ENCODE assay signal across 8 mouse cellular contexts in genomic region chr1:87640165-87640661, GRCm38 (mm10). TPM values are rescaled to one million over a fixed set of nuclear protein-coding genes. Genes with fewer than 3 reads are reported as not detected.
A peak's percentile ranks its signal among the peaks of the same experiment; 100 is the strongest.
DNase-seq lines count a peak whose midpoint lies in the region; ATAC-seq lines count a peak whose summit lies in the region.

No protein-coding gene starts in this region.

- H3K9me3 ChIP-seq in midbrain, embryonic 13.5 days: no peaks in the 10 kb centered on the region
- no peaks in the 10 kb centered on the region for H3K9me3 ChIP-seq in midbrain, embryonic 15.5 days
- H3K9me3 ChIP-seq in embryonic facial prominence, embryonic 14.5 days (ENCODE audit: control insufficient read depth, low read length): no peaks in the 10 kb centered on the region
- no peaks in the 10 kb centered on the region for H3K9me3 ChIP-seq in intestine, embryonic 14.5 days (ENCODE audit: control insufficient read depth, low read length)
- H3K9me3 ChIP-seq in liver, embryonic 16.5 days (replicated peaks; ENCODE audit: control insufficient read depth, low read length): no peaks in the 10 kb centered on the region

- peak overlapping the region; percentile 14; the same call in 1 of the 2 replicates for H3K27ac ChIP-seq in midbrain, embryonic 13.5 days
- H3K27ac ChIP-seq in midbrain, embryonic 15.5 days: no peak overlapping the region
- peak overlapping the region; percentile 49 for H3K27ac ChIP-seq in embryonic facial prominence, embryonic 14.5 days (replicated peaks; ENCODE audit: low read depth, low read length)
- H3K27ac ChIP-seq in intestine, embryonic 14.5 days (ENCODE audit: low read depth): peak overlapping the region; percentile 51; the same call in 1 of the 2 replicates
- H3K27ac ChIP-seq in liver, embryonic 16.5 days (ENCODE audit: low read length): peak overlapping the region; percentile 38

- ATAC-seq in midbrain, embryonic 13.5 days: no peak
- ATAC-seq in midbrain, embryonic 15.5 days (replicated peaks): no peak
- no peak for ATAC-seq in embryonic facial prominence, embryonic 14.5 days (ENCODE audit: low read depth)
- ATAC-seq in intestine, embryonic 14.5 days (replicated peaks; ENCODE audit: low FRiP score, low TSS enrichment, low read depth): no peak
- no peak for ATAC-seq in liver, embryonic 16.5 days (ENCODE audit: low read depth)
- ATAC-seq in erythroid progenitor cell, adult 5-6 weeks (replicated peaks; ENCODE audit: low FRiP score, poor library complexity, severe bottlenecking): no peak

- no peaks in the 10 kb centered on the region for H3K4me1 ChIP-seq in midbrain, embryonic 13.5 days (replicated peaks)
- no peaks in the 10 kb centered on the region for H3K4me1 ChIP-seq in midbrain, embryonic 15.5 days
- H3K4me1 ChIP-seq in embryonic facial prominence, embryonic 14.5 days (ENCODE audit: control insufficient read depth, insufficient read depth, low read length): no peaks in the 10 kb centered on the region
- no peaks in the 10 kb centered on the region; the same call in 1 of the 2 replicates for H3K4me1 ChIP-seq in intestine, embryonic 14.5 days (replicated peaks; ENCODE audit: control insufficient read depth, insufficient read depth, low read length)
- peaks cover 44% of the 10 kb centered on the region for H3K4me1 ChIP-seq in liver, embryonic 16.5 days (ENCODE audit: control insufficient read depth, low read depth, low read length)

- H3K4me2 ChIP-seq in midbrain, embryonic 13.5 days (replicated peaks): no peak overlapping the region
- no peak overlapping the region for H3K4me2 ChIP-seq in midbrain, embryonic 15.5 days
- no peak overlapping the region for H3K4me2 ChIP-seq in embryonic facial prominence, embryonic 14.5 days (ENCODE audit: low read depth, low read length)
- H3K4me2 ChIP-seq in intestine, embryonic 14.5 days (ENCODE audit: low read length): no peak overlapping the region
- H3K4me2 ChIP-seq in liver, embryonic 16.5 days (ENCODE audit: low read depth, low read length): no peak overlapping the region

- H3K27me3 ChIP-seq in midbrain, embryonic 13.5 days: no peaks in the 10 kb centered on the region
- no peaks in the 10 kb centered on the region for H3K27me3 ChIP-seq in midbrain, embryonic 15.5 days (replicated peaks)
- H3K27me3 ChIP-seq in embryonic facial prominence, embryonic 14.5 days (replicated peaks; ENCODE audit: control insufficient read depth, insufficient read depth, low read length): no peaks in the 10 kb centered on the region
- no peaks in the 10 kb centered on the region for H3K27me3 ChIP-seq in intestine, embryonic 14.5 days (replicated peaks; ENCODE audit: control insufficient read depth, insufficient read depth, low read length)
- no peaks in the 10 kb centered on the region for H3K27me3 ChIP-seq in liver, embryonic 16.5 days (ENCODE audit: control insufficient read depth, insufficient read depth, low read depth, low read length)

- peak; percentile 61 for DNase-seq in embryonic facial prominence, embryonic 14.5 days (ENCODE audit: low spot score)
- no peak for DNase-seq in intestine, embryonic 14.5 days (ENCODE audit: low spot score)
- DNase-seq in yolk sac, embryonic 10.5 days (ENCODE audit: low spot score): peak; percentile 17
- no peak for DNase-seq in ovary, postnatal 14 days (ENCODE audit: low spot score)

- no peak overlapping the region for H3K4me3 ChIP-seq in midbrain, embryonic 13.5 days (replicated peaks)
- no peak overlapping the region for H3K4me3 ChIP-seq in midbrain, embryonic 15.5 days
- no peak overlapping the region for H3K4me3 ChIP-seq in embryonic facial prominence, embryonic 14.5 days (ENCODE audit: low read depth, low read length)
- H3K4me3 ChIP-seq in intestine, embryonic 14.5 days (ENCODE audit: low read depth, low read length): no peak overlapping the region
- H3K4me3 ChIP-seq in liver, embryonic 16.5 days (ENCODE audit: low read depth, low read length): no peak overlapping the region

- H3K36me3 ChIP-seq in midbrain, embryonic 13.5 days: no peaks in the 10 kb centered on the region
- no peaks in the 10 kb centered on the region for H3K36me3 ChIP-seq in midbrain, embryonic 15.5 days (replicated peaks)
- no peaks in the 10 kb centered on the region for H3K36me3 ChIP-seq in embryonic facial prominence, embryonic 14.5 days (ENCODE audit: control insufficient read depth, insufficient read depth, low read length)
- H3K36me3 ChIP-seq in intestine, embryonic 14.5 days (ENCODE audit: control insufficient read depth, insufficient read depth, low read length): no peaks in the 10 kb centered on the region
- no peaks in the 10 kb centered on the region for H3K36me3 ChIP-seq in liver, embryonic 16.5 days (ENCODE audit: control insufficient read depth, insufficient read depth)

- WGBS in midbrain, embryonic 13.5 days: 82% methylated on average over 17 of the region's 17 CpGs
- 79% methylated on average over 17 of the region's 17 CpGs for WGBS in midbrain, embryonic 15.5 days
- 51% methylated on average over 17 of the region's 17 CpGs for WGBS in embryonic facial prominence, embryonic 14.5 days
- WGBS in intestine, embryonic 14.5 days: 57% methylated on average over 17 of the region's 17 CpGs
- WGBS in liver, embryonic 16.5 days (ENCODE audit: insufficient replicate concordance): 23% methylated on average over 17 of the region's 17 CpGs

- no peak overlapping the region for H3K9ac ChIP-seq in midbrain, embryonic 13.5 days (replicated peaks)
- no peak overlapping the region for H3K9ac ChIP-seq in midbrain, embryonic 15.5 days
- no peak overlapping the region for H3K9ac ChIP-seq in embryonic facial prominence, embryonic 14.5 days (ENCODE audit: low read depth, low read length)
- H3K9ac ChIP-seq in intestine, embryonic 14.5 days (ENCODE audit: low read length): no peak overlapping the region
- H3K9ac ChIP-seq in liver, embryonic 16.5 days (ENCODE audit: low read depth, low read length): no peak overlapping the region

RNA-seq across cellular contexts. Expression of gene Inpp5d, which starts 20.1 kb away (rescaled TPM):
- 1.9 and 2.5 TPM in 2 replicates for polyA plus RNA-seq in midbrain, embryonic 13.5 days (2015; fragmentation: Nextera tagmentation; extraction: Ambion mirVana)
- 4.8 and 5.4 TPM in 2 replicates for polyA plus RNA-seq in midbrain, embryonic 15.5 days (2015; fragmentation: Nextera tagmentation; extraction: Ambion mirVana)
- polyA plus RNA-seq in embryonic facial prominence, embryonic 14.5 days (2014; fragmentation: Nextera tagmentation; extraction: Ambion mirVana): 7.9 and 11.1 TPM in 2 replicates
- 5.3 and 8.2 TPM in 2 replicates for polyA plus RNA-seq in intestine, embryonic 14.5 days (2014; fragmentation: Nextera tagmentation; extraction: Ambion mirVana)
- 12.6 and 14.2 TPM in 2 replicates for polyA plus RNA-seq in liver, embryonic 16.5 days (2015; fragmentation: Nextera tagmentation; extraction: Ambion mirVana)
- 23.1 and 27.0 TPM in 2 replicates for total RNA-seq in erythroid progenitor cell, adult 5-6 weeks (2015; ENCODE audit: low replicate concordance)
- 15.1 TPM in 2 replicates for total RNA-seq in erythroid progenitor cell, adult 5-6 weeks (2017; ENCODE audit: low replicate concordance)

Comparison
In these comparisons a context has a peak if more than half of its experiments do, and no peak if none do; other contexts are left out.
1. DNase-seq: peak in embryonic facial prominence, embryonic 14.5 days (single experiment) and yolk sac, embryonic 10.5 days (single experiment); none in intestine, embryonic 14.5 days (single experiment) and ovary, postnatal 14 days (single experiment).